Mouse (Mus musculus): ENCODE results near the gene Nfyc. TPM values are rescaled to one million over a fixed set of nuclear protein-coding genes. Genes with fewer than 3 reads are reported as not detected.

Gene Nfyc
- polyA plus RNA-seq, 1 experiment: 36.4 TPM

DNA sequence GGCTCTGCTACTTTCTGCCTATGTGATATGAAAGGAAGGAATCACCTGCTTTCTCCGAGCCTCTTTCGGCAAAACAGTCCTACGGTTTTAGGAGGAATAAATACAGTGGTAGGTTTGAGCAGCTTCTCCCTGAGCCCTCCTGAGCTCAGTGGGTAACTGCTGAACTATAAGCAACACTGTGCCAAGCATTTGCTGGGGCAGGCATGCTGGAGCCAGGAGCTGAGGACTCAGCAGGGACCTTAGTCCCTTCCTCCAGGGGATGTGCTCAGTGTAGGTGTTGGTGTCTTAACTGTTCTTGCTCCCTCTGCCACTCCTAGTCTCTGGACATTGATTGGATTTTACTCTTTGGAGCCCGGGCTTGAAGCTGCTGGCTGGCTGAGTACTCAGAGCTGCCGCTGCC is 25.0 kb upstream of the Nfyc start:
- H3K4me3 ChIP-seq (ENCODE audit: insufficient read depth, low read length): no peak overlapping the region
- no peak overlapping the region for H3K27ac ChIP-seq (ENCODE audit: insufficient read depth, low read length)
- no peaks in the 10 kb centered on the region for H3K4me1 ChIP-seq (ENCODE audit: control insufficient read depth, insufficient read depth, low read length)
- TF ChIP-seq POLR2A (IDR thresholded peaks at IDR 0.05; ENCODE audit: low read depth, low read length) (no peak), CTCF (IDR thresholded peaks at IDR 0.05; ENCODE audit: borderline replicate concordance, insufficient read depth, low read length) (no peak)

DNA sequence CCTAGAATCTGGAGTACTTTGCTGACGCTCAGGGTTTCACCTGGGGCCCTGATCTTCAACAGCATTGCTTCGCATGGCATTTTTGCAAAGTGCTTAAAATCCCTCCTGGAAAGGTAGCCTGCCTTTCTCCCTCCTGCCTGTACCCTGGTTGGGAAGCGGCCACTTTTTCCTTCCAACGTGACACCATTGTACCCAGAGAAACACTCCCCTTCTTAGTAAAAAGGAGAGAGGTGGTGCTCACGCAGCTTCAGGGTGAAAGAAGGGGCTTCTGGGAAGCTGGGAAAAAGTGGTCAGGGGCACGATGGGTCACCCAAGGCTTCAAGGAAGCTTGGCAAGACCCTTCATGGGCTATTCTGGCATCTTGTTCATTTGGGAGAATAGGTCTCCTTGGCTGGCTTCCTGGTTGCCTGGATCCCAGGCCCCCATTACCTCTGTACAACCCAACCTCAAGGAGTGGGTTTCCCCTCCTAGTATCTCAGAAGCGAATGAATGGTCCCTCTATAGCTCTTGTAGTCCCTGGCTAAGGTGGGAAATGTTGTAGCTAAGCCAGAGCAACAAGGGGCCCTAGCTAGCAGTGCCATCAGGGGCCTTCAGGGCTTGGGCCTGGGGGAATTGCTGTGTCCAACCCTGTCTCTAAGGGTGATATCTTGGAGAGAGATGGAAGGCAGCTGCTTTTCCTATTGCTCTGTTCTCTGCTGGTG is 24.1 kb upstream of the Nfyc start:
- H3K4me1 ChIP-seq (ENCODE audit: control insufficient read depth, insufficient read depth, low read length): no peaks in the 10 kb centered on the region
- no peak overlapping the region for H3K4me3 ChIP-seq (ENCODE audit: insufficient read depth, low read length)
- no peak overlapping the region for H3K27ac ChIP-seq (ENCODE audit: insufficient read depth, low read length)
- TF ChIP-seq POLR2A (IDR thresholded peaks at IDR 0.05; ENCODE audit: low read depth, low read length) (no peak), CTCF (IDR thresholded peaks at IDR 0.05; ENCODE audit: borderline replicate concordance, insufficient read depth, low read length) (no peak)

DNA sequence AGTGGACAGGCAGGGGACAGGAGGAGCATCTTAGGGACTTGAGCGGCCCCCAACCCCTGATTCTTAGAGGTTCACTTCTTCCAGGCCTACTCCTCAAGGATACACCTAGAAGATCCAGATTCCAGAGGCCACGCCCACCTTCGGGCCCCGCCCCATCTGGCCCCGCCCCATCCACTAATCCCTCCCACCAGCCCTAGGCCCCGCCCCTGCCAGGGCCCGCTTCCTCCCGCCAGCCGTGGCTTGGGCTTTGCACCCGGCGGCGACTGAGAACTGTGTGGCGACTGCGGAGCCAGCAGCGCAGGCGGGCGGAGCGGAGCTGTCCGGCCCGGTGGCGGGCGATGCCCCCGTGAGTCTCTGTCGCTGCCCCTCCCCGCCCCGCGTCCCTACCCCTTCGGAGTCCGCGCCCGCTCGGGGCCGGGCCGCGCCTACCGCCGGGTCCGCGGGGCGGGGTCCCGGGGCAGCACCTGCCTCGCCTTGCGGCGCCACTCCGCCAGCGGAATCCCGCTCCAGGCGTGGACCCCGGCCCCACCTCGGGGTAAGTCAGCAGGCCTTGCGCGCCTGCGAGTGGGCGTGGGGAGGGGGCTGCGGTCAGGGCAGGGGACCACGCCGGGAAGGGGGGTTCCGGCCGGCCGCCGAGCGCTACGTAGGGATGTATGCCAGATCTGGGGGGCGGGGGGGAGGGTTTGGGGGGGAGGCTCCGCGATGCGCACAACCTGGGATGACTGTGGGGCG is 23.4 kb upstream of the Nfyc start, which contains the start of gene Rims3:
Gene Rims3, plus strand, starts transcription at position 229 of the 732 bp plus-strand sequence.
- no peak within 1 kb of the TSS for H3K27ac ChIP-seq (ENCODE audit: insufficient read depth, low read length)
- H3K4me1 ChIP-seq (ENCODE audit: control insufficient read depth, insufficient read depth, low read length): no peaks in the 10 kb centered on the region
- H3K4me3 ChIP-seq (ENCODE audit: insufficient read depth, low read length): peak within 1 kb of the TSS; percentile 17; the same call in 1 of the 2 replicates
- no peak for TF ChIP-seq POLR2A (IDR thresholded peaks at IDR 0.05; ENCODE audit: low read depth, low read length)

DNA sequence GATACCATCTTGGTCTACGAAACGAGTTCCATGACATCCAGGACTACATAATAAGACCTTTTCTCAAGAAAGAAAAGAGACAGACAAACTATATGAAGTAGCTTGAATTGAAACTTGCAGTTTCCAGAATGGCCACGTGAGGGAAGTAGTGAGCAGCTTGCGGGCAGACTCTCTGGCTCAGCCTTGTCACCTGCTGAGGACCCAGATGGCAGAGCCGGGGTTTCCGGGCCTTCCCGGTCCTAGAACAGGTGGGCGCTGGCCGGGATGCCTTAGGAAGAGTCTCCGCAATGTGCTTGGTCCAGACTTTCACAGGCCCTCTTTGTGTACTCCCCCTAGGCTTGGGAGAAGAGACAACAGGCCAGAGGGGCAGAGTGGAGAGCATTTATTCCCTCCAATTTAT is 19.6 kb upstream of the Nfyc start:
- Histone ChIP-seq H3K4me1 (ENCODE audit: control insufficient read depth, insufficient read depth, low read length) (no peaks in the 10 kb centered on the region), H3K27ac (ENCODE audit: insufficient read depth, low read length) (no peak overlapping the region), H3K4me3 (ENCODE audit: insufficient read depth, low read length) (no peak overlapping the region)
- TF ChIP-seq POLR2A (IDR thresholded peaks at IDR 0.05; ENCODE audit: low read depth, low read length) (no peak), CTCF (IDR thresholded peaks at IDR 0.05; ENCODE audit: borderline replicate concordance, insufficient read depth, low read length) (peak; percentile 72; the same call in 1 of the 2 replicates)

DNA sequence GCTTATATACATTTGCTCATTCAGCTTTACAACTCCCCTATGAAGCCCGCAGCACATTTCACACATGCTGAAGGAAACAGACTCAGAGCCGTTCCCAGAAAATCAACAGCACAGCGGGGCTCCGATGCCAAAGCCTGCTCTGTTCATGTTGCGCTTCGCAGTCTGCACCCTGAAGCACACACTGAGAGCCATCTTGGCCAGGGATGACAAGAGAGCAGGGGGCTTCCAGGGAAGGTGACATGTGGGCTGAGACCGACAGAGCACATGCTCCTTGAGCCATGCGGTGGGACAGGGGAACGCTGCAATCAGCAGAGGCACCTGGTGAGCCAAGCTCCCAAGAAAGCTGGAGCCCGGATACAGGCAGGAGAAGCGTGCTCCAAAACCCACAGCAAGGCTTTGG is 18.1 kb upstream of the Nfyc start:
- Histone ChIP-seq H3K27ac (ENCODE audit: insufficient read depth, low read length) (no peak overlapping the region), H3K4me3 (ENCODE audit: insufficient read depth, low read length) (no peak overlapping the region), H3K4me1 (ENCODE audit: control insufficient read depth, insufficient read depth, low read length) (no peaks in the 10 kb centered on the region)
- TF ChIP-seq POLR2A (IDR thresholded peaks at IDR 0.05; ENCODE audit: low read depth, low read length) (no peak), CTCF (IDR thresholded peaks at IDR 0.05; ENCODE audit: borderline replicate concordance, insufficient read depth, low read length) (no peak)

DNA sequence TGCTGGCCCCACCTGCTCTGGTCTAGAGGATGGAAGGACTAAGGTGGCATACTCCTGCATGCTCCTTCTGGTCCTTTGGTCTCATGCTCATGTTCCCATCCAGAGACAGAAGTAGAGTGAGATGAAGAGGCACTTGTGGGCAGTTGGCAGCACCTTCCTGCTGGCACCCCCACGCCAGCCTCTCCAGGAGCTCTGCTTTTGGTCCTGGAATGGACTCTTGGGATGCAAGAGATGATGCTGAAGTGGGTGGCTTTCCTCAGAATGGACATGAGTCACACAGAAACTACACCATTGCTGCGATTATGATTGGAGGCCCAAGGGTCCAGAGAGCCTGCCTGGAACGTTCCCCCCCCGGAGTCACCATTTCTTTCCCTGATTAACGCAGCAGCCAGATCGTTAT is 17.5 kb upstream of the Nfyc start:
- Histone ChIP-seq H3K27ac (ENCODE audit: insufficient read depth, low read length) (no peak overlapping the region), H3K4me3 (ENCODE audit: insufficient read depth, low read length) (no peak overlapping the region), H3K4me1 (ENCODE audit: control insufficient read depth, insufficient read depth, low read length) (no peaks in the 10 kb centered on the region)
- no peak for TF ChIP-seq CTCF (IDR thresholded peaks at IDR 0.05; ENCODE audit: borderline replicate concordance, insufficient read depth, low read length)
- TF ChIP-seq POLR2A (IDR thresholded peaks at IDR 0.05; ENCODE audit: low read depth, low read length): no peak

DNA sequence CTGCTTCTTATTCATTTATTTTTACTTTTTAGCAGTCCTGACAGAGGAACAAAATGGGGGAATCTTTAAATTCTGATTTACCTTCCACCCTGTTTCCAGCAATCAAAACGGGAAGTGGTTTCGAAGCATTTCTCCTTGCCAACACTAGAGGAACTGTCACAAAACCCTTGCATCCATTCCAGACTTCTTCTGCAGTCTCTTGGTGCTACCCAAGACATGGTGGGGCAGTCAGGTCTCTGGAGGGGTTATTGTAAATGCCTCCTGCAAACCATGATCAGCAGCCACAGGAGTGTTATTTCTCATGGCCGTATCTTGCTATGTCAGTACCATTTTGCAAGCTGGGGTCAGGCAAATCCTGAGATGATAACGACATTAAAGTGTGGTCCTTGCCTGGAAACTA is 13.7 kb upstream of the Nfyc start:
- H3K27ac ChIP-seq (ENCODE audit: insufficient read depth, low read length): no peak overlapping the region
- no peak for TF ChIP-seq CTCF (IDR thresholded peaks at IDR 0.05; ENCODE audit: borderline replicate concordance, insufficient read depth, low read length)
- no peak for TF ChIP-seq POLR2A (IDR thresholded peaks at IDR 0.05; ENCODE audit: low read depth, low read length)
- H3K4me3 ChIP-seq (ENCODE audit: insufficient read depth, low read length): no peak overlapping the region
- no peaks in the 10 kb centered on the region for H3K4me1 ChIP-seq (ENCODE audit: control insufficient read depth, insufficient read depth, low read length)

DNA sequence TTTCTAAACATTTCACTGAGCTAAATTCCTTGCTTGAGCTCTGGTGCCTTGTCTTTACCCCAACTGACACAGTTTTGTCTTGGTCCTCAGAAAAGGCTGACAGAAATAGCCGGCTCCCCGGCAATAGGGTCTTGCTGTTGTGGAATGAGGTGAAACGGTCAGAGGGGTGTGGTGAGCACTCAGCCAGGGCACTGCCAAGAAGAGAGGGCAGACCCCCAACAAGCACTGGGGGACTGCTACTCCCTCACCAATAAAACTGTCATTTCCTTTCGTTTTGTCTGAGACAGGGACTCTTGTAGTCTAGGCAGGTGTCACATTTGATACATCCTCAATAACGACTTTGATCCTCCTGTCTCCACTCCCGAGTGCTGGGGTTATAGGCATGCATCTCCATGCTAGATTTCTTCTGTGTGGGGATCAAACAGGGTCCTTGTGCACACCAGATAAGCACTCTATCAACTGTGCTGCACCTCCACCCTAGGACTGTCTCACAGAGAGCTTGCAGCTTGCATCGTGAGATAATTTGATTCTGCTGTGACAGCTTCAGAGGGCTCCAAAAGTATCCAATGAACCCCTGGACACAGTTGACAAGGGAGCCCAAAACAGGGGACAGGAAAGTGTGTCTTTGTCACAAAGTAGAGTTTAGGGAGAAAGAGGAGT is 13.2 kb upstream of the Nfyc start:
- Histone ChIP-seq H3K4me3 (ENCODE audit: insufficient read depth, low read length) (no peak overlapping the region), H3K4me1 (ENCODE audit: control insufficient read depth, insufficient read depth, low read length) (no peaks in the 10 kb centered on the region), H3K27ac (ENCODE audit: insufficient read depth, low read length) (no peak overlapping the region)
- no peak for TF ChIP-seq POLR2A (IDR thresholded peaks at IDR 0.05; ENCODE audit: low read depth, low read length)
- no peak for TF ChIP-seq CTCF (IDR thresholded peaks at IDR 0.05; ENCODE audit: borderline replicate concordance, insufficient read depth, low read length)

DNA sequence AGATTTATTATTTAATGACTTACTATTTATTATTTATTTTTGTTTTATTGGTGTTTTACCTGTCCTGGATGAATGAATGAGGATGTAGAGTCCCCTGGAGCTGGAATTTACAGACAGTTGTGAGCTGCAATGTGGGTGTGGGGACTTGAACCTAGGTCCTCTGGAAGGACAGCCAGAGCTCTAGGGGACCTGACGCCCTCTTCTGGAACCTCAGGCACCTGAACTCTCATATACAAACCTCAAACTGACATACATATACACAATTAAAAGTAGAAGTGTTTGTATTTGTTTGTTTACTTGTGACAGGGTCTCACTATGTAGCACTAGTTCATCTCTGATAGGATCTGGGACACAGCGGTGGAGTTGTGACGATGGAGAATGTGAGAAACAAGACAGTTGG is 10.0 kb upstream of the Nfyc start:
- TF ChIP-seq CTCF (IDR thresholded peaks at IDR 0.05; ENCODE audit: borderline replicate concordance, insufficient read depth, low read length) (no peak), POLR2A (IDR thresholded peaks at IDR 0.05; ENCODE audit: low read depth, low read length) (no peak)
- Histone ChIP-seq H3K27ac (ENCODE audit: insufficient read depth, low read length) (no peak overlapping the region), H3K4me3 (ENCODE audit: insufficient read depth, low read length) (no peak overlapping the region), H3K4me1 (ENCODE audit: control insufficient read depth, insufficient read depth, low read length) (no peaks in the 10 kb centered on the region)

DNA sequence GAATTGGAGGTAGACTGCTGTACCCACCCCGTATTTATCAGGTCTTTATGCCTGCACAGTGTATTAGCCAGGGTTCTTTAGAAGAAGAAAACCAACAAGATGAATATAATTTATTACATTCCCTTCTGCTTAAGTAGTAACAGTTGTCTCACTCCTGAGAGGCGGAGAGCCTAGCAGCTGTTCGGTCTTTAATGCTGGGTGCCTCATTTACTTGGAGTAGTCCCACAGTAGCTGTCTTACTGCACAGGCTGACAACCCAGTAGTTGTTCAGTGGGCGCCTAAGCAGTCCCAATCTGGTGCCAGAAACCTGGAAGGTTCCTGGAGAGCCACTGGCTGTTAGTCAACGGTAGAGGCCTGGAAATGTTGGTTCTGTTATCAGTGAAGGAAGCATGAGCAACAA is 605 bp downstream of the Nfyc start:
- Histone ChIP-seq H3K4me1 (ENCODE audit: control insufficient read depth, insufficient read depth, low read length) (no peaks in the 10 kb centered on the region), H3K4me3 (ENCODE audit: insufficient read depth, low read length) (no peak overlapping the region), H3K27ac (ENCODE audit: insufficient read depth, low read length) (no peak overlapping the region)
- TF ChIP-seq CTCF (IDR thresholded peaks at IDR 0.05; ENCODE audit: borderline replicate concordance, insufficient read depth, low read length): no peak
